Mouse (Mus musculus): ENCODE measurements around the gene Nrxn2. TPM values are rescaled to one million over a fixed set of nuclear protein-coding genes. Genes with fewer than 3 reads are reported as not detected.

Nrxn2 gene
- polyA plus RNA-seq, 2 experiments, result 2.6 to 3.6 TPM

- H3K4me1 ChIP-seq (ENCODE audit: control insufficient read depth, insufficient read depth, low read length), result peaks cover 13% of the 10 kb centered on the region
- DNase-seq (ENCODE audit: low spot score), result no peak
- ATAC-seq (ENCODE audit: low FRiP score, low read depth), result no peak
- H3K9me3 ChIP-seq (ENCODE audit: control insufficient read depth, low read length), result no peaks in the 10 kb centered on the region
- no peak overlapping the region for H3K27ac ChIP-seq (replicated peaks; ENCODE audit: low read depth, low read length)
- WGBS, result 81% methylated on average over 11 of the region's 11 CpGs
- no peak overlapping the region for H3K9ac ChIP-seq (ENCODE audit: low read depth, low read length, severe bottlenecking)
- no peak overlapping the region for H3K4me2 ChIP-seq (replicated peaks; ENCODE audit: low read depth, low read length, severe bottlenecking)
- TF ChIP-seq POLR2A (IDR thresholded peaks at IDR 0.05; ENCODE audit: borderline replicate concordance, extremely low read depth, insufficient read depth, insufficient read length), result no peak
- H3K4me3 ChIP-seq (replicated peaks; ENCODE audit: low read length), result no peak overlapping the region
- H3K36me3 ChIP-seq (ENCODE audit: control insufficient read depth, insufficient read depth, low read length), result no peaks in the 10 kb centered on the region
- peaks cover 48% of the 10 kb centered on the region for H3K27me3 ChIP-seq (ENCODE audit: control insufficient read depth, insufficient read depth, low read length)
Measured at GRCm38 (mm10) chr19:6533290-6534117, 115.0 kb downstream of the Nrxn2 start.

- Histone ChIP-seq H3K4me3 (replicated peaks; ENCODE audit: low read length) (no peak overlapping the region), H3K4me1 (ENCODE audit: control insufficient read depth, insufficient read depth, low read length) (peaks cover 13% of the 10 kb centered on the region), H3K9me3 (ENCODE audit: control insufficient read depth, low read length) (no peaks in the 10 kb centered on the region), H3K36me3 (ENCODE audit: control insufficient read depth, insufficient read depth, low read length) (no peaks in the 10 kb centered on the region), H3K4me2 (replicated peaks; ENCODE audit: low read depth, low read length, severe bottlenecking) (no peak overlapping the region), H3K9ac (ENCODE audit: low read depth, low read length, severe bottlenecking) (no peak overlapping the region), H3K27ac (replicated peaks; ENCODE audit: low read depth, low read length) (no peak overlapping the region), H3K27me3 (ENCODE audit: control insufficient read depth, insufficient read depth, low read length) (peaks cover 45% of the 10 kb centered on the region)
- no peak for TF ChIP-seq POLR2A (IDR thresholded peaks at IDR 0.05; ENCODE audit: borderline replicate concordance, extremely low read depth, insufficient read depth, insufficient read length)
- DNase-seq (ENCODE audit: low spot score), result no peak
- ATAC-seq (ENCODE audit: low FRiP score, low read depth), result no peak
- 52% methylated on average over 5 of the region's 5 CpGs for WGBS
Measured at GRCm38 (mm10) chr19:6534118-6534415, 115.5 kb downstream of the Nrxn2 start.

DNA sequence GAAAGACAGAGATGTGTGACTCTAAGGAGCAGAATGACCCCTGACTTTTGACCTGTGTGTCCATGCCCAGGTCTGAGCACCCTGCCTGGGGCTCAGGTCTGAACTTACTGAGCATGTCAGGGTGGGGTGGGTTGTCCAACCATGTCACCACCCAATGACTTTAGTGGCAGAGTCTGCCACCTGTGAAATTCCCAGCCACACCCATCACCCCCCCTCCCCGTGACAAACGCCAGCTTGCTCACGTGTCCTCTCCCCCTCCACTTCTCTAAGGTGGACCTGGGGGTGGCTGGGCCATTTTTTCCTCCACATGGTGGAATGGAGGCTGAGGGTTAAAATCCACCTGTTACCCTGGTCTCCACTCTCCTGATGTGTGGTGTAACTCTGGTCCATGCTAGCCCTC is 117.7 kb downstream of the Nrxn2 start:
- Histone ChIP-seq H3K36me3 (ENCODE audit: control insufficient read depth, insufficient read depth, low read length) (no peaks in the 10 kb centered on the region), H3K27ac (replicated peaks; ENCODE audit: low read depth, low read length) (no peak overlapping the region), H3K9ac (ENCODE audit: low read depth, low read length, severe bottlenecking) (no peak overlapping the region), H3K4me3 (replicated peaks; ENCODE audit: low read length) (no peak overlapping the region), H3K27me3 (ENCODE audit: control insufficient read depth, insufficient read depth, low read length) (peaks cover 26% of the 10 kb centered on the region), H3K4me2 (replicated peaks; ENCODE audit: low read depth, low read length, severe bottlenecking) (no peak overlapping the region), H3K9me3 (ENCODE audit: control insufficient read depth, low read length) (no peaks in the 10 kb centered on the region), H3K4me1 (ENCODE audit: control insufficient read depth, insufficient read depth, low read length) (peaks cover 11% of the 10 kb centered on the region)
- ATAC-seq (ENCODE audit: low FRiP score, low read depth), result no peak
- no peak for TF ChIP-seq POLR2A (IDR thresholded peaks at IDR 0.05; ENCODE audit: borderline replicate concordance, extremely low read depth, insufficient read depth, insufficient read length)
- WGBS, result 62% methylated on average over 3 of the region's 3 CpGs
- no peak for DNase-seq (ENCODE audit: low spot score)

DNA sequence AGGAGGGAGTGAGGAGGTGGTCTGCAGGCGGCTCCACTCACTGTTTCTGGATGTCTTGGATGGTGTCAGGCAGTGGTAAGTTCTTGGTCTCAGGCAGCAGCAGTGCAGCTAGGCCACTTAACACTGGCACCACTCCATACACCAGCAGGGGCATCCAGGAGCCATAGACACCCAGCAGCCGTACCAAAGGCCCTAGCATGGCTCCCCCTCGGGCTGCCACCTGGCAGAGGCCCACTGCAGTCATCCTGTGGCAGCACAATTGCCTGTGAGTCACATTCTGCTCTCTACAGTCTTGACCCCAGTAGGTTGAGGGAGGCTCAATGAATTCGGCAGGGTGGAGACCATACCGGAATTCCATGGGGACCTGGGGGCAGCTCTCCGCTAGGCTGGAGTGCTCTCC is 118.2 kb downstream of the Nrxn2 start:
- Histone ChIP-seq H3K4me2 (replicated peaks; ENCODE audit: low read depth, low read length, severe bottlenecking) (no peak overlapping the region), H3K4me1 (ENCODE audit: control insufficient read depth, insufficient read depth, low read length) (peaks cover 6% of the 10 kb centered on the region), H3K9ac (ENCODE audit: low read depth, low read length, severe bottlenecking) (no peak overlapping the region), H3K9me3 (ENCODE audit: control insufficient read depth, low read length) (no peaks in the 10 kb centered on the region), H3K27ac (replicated peaks; ENCODE audit: low read depth, low read length) (no peak overlapping the region), H3K36me3 (ENCODE audit: control insufficient read depth, insufficient read depth, low read length) (no peaks in the 10 kb centered on the region), H3K4me3 (replicated peaks; ENCODE audit: low read length) (no peak overlapping the region), H3K27me3 (ENCODE audit: control insufficient read depth, insufficient read depth, low read length) (peaks cover 21% of the 10 kb centered on the region)
- 72% methylated on average over 6 of the region's 6 CpGs for WGBS
- TF ChIP-seq POLR2A (IDR thresholded peaks at IDR 0.05; ENCODE audit: borderline replicate concordance, extremely low read depth, insufficient read depth, insufficient read length), result no peak
- ATAC-seq (ENCODE audit: low FRiP score, low read depth) (no peak), DNase-seq (ENCODE audit: low spot score) (no peak)

GRCm38 (mm10) chr19:6537526-6537925 is 119.0 kb downstream of the Nrxn2 start:
- H3K9me3 ChIP-seq (ENCODE audit: control insufficient read depth, low read length), result no peaks in the 10 kb centered on the region
- H3K4me2 ChIP-seq (replicated peaks; ENCODE audit: low read depth, low read length, severe bottlenecking), result no peak overlapping the region
- 64% methylated on average over 8 of the region's 8 CpGs for WGBS
- H3K4me1 ChIP-seq (ENCODE audit: control insufficient read depth, insufficient read depth, low read length), result no peaks in the 10 kb centered on the region
- peaks cover 13% of the 10 kb centered on the region for H3K27me3 ChIP-seq (ENCODE audit: control insufficient read depth, insufficient read depth, low read length)
- no peak overlapping the region for H3K4me3 ChIP-seq (replicated peaks; ENCODE audit: low read length)
- ATAC-seq (ENCODE audit: low FRiP score, low read depth) (no peak), DNase-seq (ENCODE audit: low spot score) (no peak)
- no peaks in the 10 kb centered on the region for H3K36me3 ChIP-seq (ENCODE audit: control insufficient read depth, insufficient read depth, low read length)
- H3K27ac ChIP-seq (replicated peaks; ENCODE audit: low read depth, low read length), result no peak overlapping the region
- no peak overlapping the region for H3K9ac ChIP-seq (ENCODE audit: low read depth, low read length, severe bottlenecking)
- no peak for TF ChIP-seq POLR2A (IDR thresholded peaks at IDR 0.05; ENCODE audit: borderline replicate concordance, extremely low read depth, insufficient read depth, insufficient read length)

Data from limb, embryonic 14.5 days (tissue).